8 mouse cellular contexts compared by ENCODE assay signal in the genomic region with DNA sequence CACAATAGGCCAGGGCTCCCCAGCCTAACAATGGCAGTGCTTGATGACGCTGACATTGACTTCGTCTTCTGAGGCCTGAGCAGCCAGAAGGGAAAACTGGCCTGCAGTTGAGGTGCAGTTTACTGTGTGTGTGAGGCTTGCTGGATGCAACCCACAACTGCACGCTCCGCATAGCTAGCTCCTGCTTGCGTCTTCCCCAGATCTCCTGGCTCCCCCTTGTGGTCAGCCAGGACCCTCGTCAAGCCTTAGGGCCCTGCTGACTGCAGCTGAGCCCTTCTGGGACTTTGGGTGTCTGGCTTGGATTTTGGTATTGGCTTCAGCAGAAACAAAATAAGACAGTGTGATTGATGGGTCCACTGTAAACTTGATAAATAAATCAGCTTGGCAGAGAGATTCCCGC.
A peak's percentile ranks its signal among the peaks of the same experiment; 100 is the strongest.
DNase-seq lines count a peak whose midpoint lies in the region; ATAC-seq and TF ChIP-seq lines count a peak whose summit lies in the region.

No protein-coding gene starts in this region.

- peaks cover 36% of the 10 kb centered on the region for H3K27me3 ChIP-seq in liver, embryonic 12.5 days (replicated peaks)
- peaks cover 25% of the 10 kb centered on the region for H3K27me3 ChIP-seq in kidney, postnatal 0 days (ENCODE audit: insufficient read depth, low read length)
- H3K27me3 ChIP-seq in liver, embryonic 13.5 days = peaks cover 21% of the 10 kb centered on the region
- peaks cover 58% of the 10 kb centered on the region for H3K27me3 ChIP-seq in neural tube, embryonic 15.5 days (replicated peaks)

- H3K9ac ChIP-seq in liver, embryonic 12.5 days = no peak overlapping the region
- H3K9ac ChIP-seq in kidney, postnatal 0 days (ENCODE audit: low read depth, low read length) = no peak overlapping the region
- H3K9ac ChIP-seq in liver, embryonic 13.5 days = no peak overlapping the region
- no peak overlapping the region for H3K9ac ChIP-seq in neural tube, embryonic 15.5 days (replicated peaks)

- no peak overlapping the region for H3K4me3 ChIP-seq in liver, embryonic 12.5 days
- H3K4me3 ChIP-seq in kidney, postnatal 0 days (replicated peaks; ENCODE audit: low read depth, low read length) = no peak overlapping the region
- H3K4me3 ChIP-seq in liver, embryonic 13.5 days (replicated peaks) = no peak overlapping the region
- H3K4me3 ChIP-seq in neural tube, embryonic 15.5 days (replicated peaks) = no peak overlapping the region

- 15% methylated on average over 7 of the region's 7 CpGs for WGBS in liver, embryonic 12.5 days (ENCODE audit: insufficient replicate concordance)
- WGBS in kidney, postnatal 0 days = 6% methylated on average over 7 of the region's 7 CpGs
- WGBS in liver, embryonic 13.5 days (ENCODE audit: insufficient replicate concordance) = 13% methylated on average over 7 of the region's 7 CpGs
- WGBS in neural tube, embryonic 15.5 days = 9% methylated on average over 7 of the region's 7 CpGs

- ATAC-seq in liver, embryonic 12.5 days = no peak
- ATAC-seq in common myeloid progenitor, adult 5-6 weeks (replicated peaks; ENCODE audit: low read depth, poor library complexity, severe bottlenecking) = peak; percentile 85
- no peak for ATAC-seq in kidney, postnatal 0 days (replicated peaks; ENCODE audit: low FRiP score, low read depth)
- no peak for ATAC-seq in liver, embryonic 13.5 days (ENCODE audit: low read depth)
- ATAC-seq in neural tube, embryonic 15.5 days (ENCODE audit: low FRiP score) = peak; percentile 48; the same call in 1 of the 2 replicates

- no peak overlapping the region for H3K4me2 ChIP-seq in liver, embryonic 12.5 days
- H3K4me2 ChIP-seq in kidney, postnatal 0 days (ENCODE audit: low read length) = no peak overlapping the region
- H3K4me2 ChIP-seq in liver, embryonic 13.5 days = no peak overlapping the region
- no peak overlapping the region for H3K4me2 ChIP-seq in neural tube, embryonic 15.5 days

- peak; percentile 91 for TF ChIP-seq CTCF in kidney, postnatal 0 days (IDR thresholded peaks at IDR 0.05; ENCODE audit: low read depth)

- DNase-seq in liver = peak; percentile 75
- peak; percentile 85 for DNase-seq in gastrocnemius, postnatal 10 days
- DNase-seq in kidney, postnatal 0 days (ENCODE audit: low spot score) = peak; percentile 84
- DNase-seq in liver, embryonic 13.5 days = peak; percentile 24
- DNase-seq in telencephalon, adult 2 months (ENCODE audit: low read depth, low spot score) = peak; percentile 27

- peaks cover 7% of the 10 kb centered on the region; the same call in 1 of the 2 replicates for H3K4me1 ChIP-seq in liver, embryonic 12.5 days
- H3K4me1 ChIP-seq in kidney, postnatal 0 days (replicated peaks; ENCODE audit: insufficient read depth, low read length) = peaks cover 10% of the 10 kb centered on the region; the same call in 1 of the 2 replicates
- H3K4me1 ChIP-seq in liver, embryonic 13.5 days (replicated peaks) = no peaks in the 10 kb centered on the region; the same call in 1 of the 2 replicates
- peaks cover 39% of the 10 kb centered on the region for H3K4me1 ChIP-seq in neural tube, embryonic 15.5 days

- no peaks in the 10 kb centered on the region for H3K9me3 ChIP-seq in liver, embryonic 12.5 days (replicated peaks)
- H3K9me3 ChIP-seq in kidney, postnatal 0 days (replicated peaks; ENCODE audit: low read length) = no peaks in the 10 kb centered on the region
- H3K9me3 ChIP-seq in liver, embryonic 13.5 days (replicated peaks) = no peaks in the 10 kb centered on the region
- no peaks in the 10 kb centered on the region for H3K9me3 ChIP-seq in neural tube, embryonic 15.5 days (replicated peaks)

- no peaks in the 10 kb centered on the region for H3K36me3 ChIP-seq in liver, embryonic 12.5 days
- H3K36me3 ChIP-seq in kidney, postnatal 0 days (ENCODE audit: insufficient read depth, low read length) = no peaks in the 10 kb centered on the region
- no peaks in the 10 kb centered on the region for H3K36me3 ChIP-seq in liver, embryonic 13.5 days
- no peaks in the 10 kb centered on the region for H3K36me3 ChIP-seq in neural tube, embryonic 15.5 days

- no peak overlapping the region for H3K27ac ChIP-seq in liver, embryonic 12.5 days
- no peak overlapping the region for H3K27ac ChIP-seq in kidney, postnatal 0 days
- no peak overlapping the region for H3K27ac ChIP-seq in liver, embryonic 13.5 days
- H3K27ac ChIP-seq in neural tube, embryonic 15.5 days (replicated peaks) = no peak overlapping the region

Comparison
In these comparisons a context has a peak if more than half of its experiments do, and no peak if none do; other contexts are left out.
1. DNase-seq: peak in every context shown above with its lines; median percentile 85 in gastrocnemius, postnatal 10 days; 84 in kidney, postnatal 0 days; 75 in liver; 27 in telencephalon, adult 2 months; 24 in liver, embryonic 13.5 days.
2. ATAC-seq: peak in common myeloid progenitor, adult 5-6 weeks (single experiment) and neural tube, embryonic 15.5 days (single experiment); none in liver, embryonic 12.5 days (single experiment), kidney, postnatal 0 days (single experiment) and liver, embryonic 13.5 days (single experiment).